8 mouse cellular contexts compared by ENCODE assay signal in the genomic region with DNA sequence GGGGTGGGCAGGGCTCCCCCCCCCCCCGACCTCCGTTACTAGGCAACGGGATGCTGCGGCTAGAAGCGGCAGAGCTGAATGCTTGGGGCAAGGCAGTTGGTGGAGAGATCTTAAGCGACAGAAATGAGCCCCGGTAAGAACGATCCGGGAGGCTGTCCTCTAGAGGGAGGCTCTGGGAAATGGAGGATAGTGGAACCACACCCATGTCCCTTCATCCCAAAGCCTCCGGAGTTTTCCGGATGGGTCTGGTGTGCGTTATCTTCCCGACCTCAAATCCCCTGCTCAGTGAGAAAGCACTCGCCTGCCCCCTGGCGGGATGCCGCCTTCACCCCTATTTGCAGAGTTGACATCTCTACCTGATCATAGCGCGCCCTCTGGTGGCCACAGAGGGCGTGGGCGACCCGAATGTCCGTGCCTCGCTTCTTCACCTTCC. TPM values are rescaled to one million over a fixed set of nuclear protein-coding genes. Genes with fewer than 3 reads are reported as not detected.
DNase-seq lines count a peak whose midpoint lies in the region; ATAC-seq and TF ChIP-seq lines count a peak whose summit lies in the region.

Ccdc110 (plus strand) TSS at position 38 of the 433 bp plus-strand sequence.

- peak; percentile 91 for DNase-seq in heart, postnatal 0 days (ENCODE audit: low spot score)
- peak; percentile 92 to 99 for DNase-seq in kidney, postnatal 36 days
- peak; percentile 47 to 65 (median 63) for DNase-seq in liver, embryonic 14.5 days (ENCODE audit: low read depth in 3 of 3, low spot score in 3 of 3)
- DNase-seq in neural tube, embryonic 11.5 days (ENCODE audit: low spot score), result peak; percentile 96

- H3K27ac ChIP-seq in ES-Bruce4 (ENCODE audit: insufficient read depth, low read length), result no peak within 1 kb of the TSS
- no peak within 1 kb of the TSS for H3K27ac ChIP-seq in forebrain, embryonic 13.5 days
- no peak within 1 kb of the TSS for H3K27ac ChIP-seq in heart, postnatal 0 days (ENCODE audit: low read depth)
- no peak within 1 kb of the TSS for H3K27ac ChIP-seq in liver, embryonic 14.5 days
- no peak within 1 kb of the TSS for H3K27ac ChIP-seq in neural tube, embryonic 11.5 days (ENCODE audit: low read depth, low read length)
- H3K27ac ChIP-seq in stomach, embryonic 16.5 days (ENCODE audit: low read length), result no peak within 1 kb of the TSS

- peak; percentile 99 for TF ChIP-seq CTCF in ES-Bruce4 (IDR thresholded peaks at IDR 0.05; ENCODE audit: low read depth, low read length)
- TF ChIP-seq CTCF in heart, postnatal 0 days (IDR thresholded peaks at IDR 0.05; ENCODE audit: low read depth), result peak; percentile 100
- TF ChIP-seq CTCF in liver, embryonic 14.5 days (IDR thresholded peaks at IDR 0.05; ENCODE audit: low read depth), result peak; percentile 99

- 1% methylated on average over 23 of the region's 23 CpGs for WGBS in forebrain, embryonic 13.5 days
- WGBS in heart, postnatal 0 days, result 4% methylated on average over 23 of the region's 23 CpGs
- 13% methylated on average over 23 of the region's 23 CpGs for WGBS in liver, embryonic 14.5 days (ENCODE audit: insufficient replicate concordance)
- WGBS in neural tube, embryonic 11.5 days, result 3% methylated on average over 23 of the region's 23 CpGs
- 5% methylated on average over 23 of the region's 23 CpGs for WGBS in stomach, embryonic 16.5 days

- no peaks in the 10 kb centered on the region for H3K27me3 ChIP-seq in ES-Bruce4 (ENCODE audit: control insufficient read depth, insufficient read depth, low read length, poor library complexity, severe bottlenecking)
- peaks cover 4% of the 10 kb centered on the region; the same call in 1 of the 2 replicates for H3K27me3 ChIP-seq in forebrain, embryonic 13.5 days
- no peaks in the 10 kb centered on the region for H3K27me3 ChIP-seq in heart, postnatal 0 days (ENCODE audit: control insufficient read depth, insufficient read depth, low read length)
- H3K27me3 ChIP-seq in liver, embryonic 14.5 days (ENCODE audit: control insufficient read depth, insufficient read depth, low read length), result no peaks in the 10 kb centered on the region
- no peaks in the 10 kb centered on the region for H3K27me3 ChIP-seq in neural tube, embryonic 11.5 days (ENCODE audit: control insufficient read depth, insufficient read depth, low read length)
- no peaks in the 10 kb centered on the region for H3K27me3 ChIP-seq in stomach, embryonic 16.5 days (ENCODE audit: control insufficient read depth, insufficient read depth, low read length)

- TF ChIP-seq POLR2A in ES-Bruce4 (IDR thresholded peaks at IDR 0.05; ENCODE audit: insufficient read depth, low read length), result no peak

- H3K4me1 ChIP-seq in ES-Bruce4 (ENCODE audit: control insufficient read depth, insufficient read depth, low read length), result no peaks in the 10 kb centered on the region
- no peaks in the 10 kb centered on the region for H3K4me1 ChIP-seq in forebrain, embryonic 13.5 days
- peaks cover 6% of the 10 kb centered on the region; the same call in 1 of the 2 replicates for H3K4me1 ChIP-seq in heart, postnatal 0 days (ENCODE audit: control insufficient read depth, insufficient read depth)
- no peaks in the 10 kb centered on the region for H3K4me1 ChIP-seq in liver, embryonic 14.5 days (replicated peaks; ENCODE audit: control insufficient read depth in 2 of 2, insufficient read depth in 2 of 2, low read length in 1 of 2)
- no peaks in the 10 kb centered on the region for H3K4me1 ChIP-seq in neural tube, embryonic 11.5 days (ENCODE audit: control insufficient read depth, insufficient read depth, low read length)
- no peaks in the 10 kb centered on the region for H3K4me1 ChIP-seq in stomach, embryonic 16.5 days (ENCODE audit: control insufficient read depth, insufficient read depth, low read length)

- ATAC-seq in cerebellum, adult (ENCODE audit: insufficient number of reproducible peaks, low FRiP score, low TSS enrichment), result peak; percentile 82
- peak; percentile 94 for ATAC-seq in forebrain, embryonic 13.5 days
- ATAC-seq in heart, postnatal 0 days (ENCODE audit: insufficient read depth, low read depth), result peak; percentile 94
- no peak for ATAC-seq in liver, embryonic 14.5 days (ENCODE audit: insufficient read depth)
- peak; percentile 81 for ATAC-seq in neural tube, embryonic 11.5 days (ENCODE audit: insufficient read depth, low FRiP score, low TSS enrichment)
- ATAC-seq in stomach, embryonic 16.5 days (ENCODE audit: insufficient read depth, low FRiP score), result peak; percentile 80

- H3K4me3 ChIP-seq in ES-Bruce4 (ENCODE audit: low read depth, low read length), result peak within 1 kb of the TSS; percentile 15; the same call in 1 of the 2 replicates
- H3K4me3 ChIP-seq in forebrain, embryonic 13.5 days, result peak within 1 kb of the TSS; percentile 38
- H3K4me3 ChIP-seq in heart, postnatal 0 days (ENCODE audit: low read depth, low read length), result peak within 1 kb of the TSS; percentile 11; the same call in 1 of the 2 replicates
- H3K4me3 ChIP-seq in liver, embryonic 14.5 days (ENCODE audit: insufficient read depth in 1 of 2, low read depth in 2 of 2, low read length in 2 of 2), result no peak within 1 kb of the TSS
- peak within 1 kb of the TSS; percentile 21 for H3K4me3 ChIP-seq in neural tube, embryonic 11.5 days (ENCODE audit: low read depth, low read length)
- peak within 1 kb of the TSS; percentile 43 for H3K4me3 ChIP-seq in stomach, embryonic 16.5 days (replicated peaks; ENCODE audit: low read length)

- peak within 1 kb of the TSS; percentile 66 for H3K4me2 ChIP-seq in forebrain, embryonic 13.5 days
- peak within 1 kb of the TSS; percentile 21 for H3K4me2 ChIP-seq in heart, postnatal 0 days (ENCODE audit: low read depth, low read length)
- H3K4me2 ChIP-seq in liver, embryonic 14.5 days (ENCODE audit: low read depth), result no peak within 1 kb of the TSS
- H3K4me2 ChIP-seq in neural tube, embryonic 11.5 days (ENCODE audit: low read depth), result peak within 1 kb of the TSS; percentile 47
- peak within 1 kb of the TSS; percentile 57 for H3K4me2 ChIP-seq in stomach, embryonic 16.5 days (ENCODE audit: low read depth, low read length)

- no peaks in the 10 kb centered on the region for H3K36me3 ChIP-seq in ES-Bruce4 (ENCODE audit: control insufficient read depth, insufficient read depth, low read length, poor library complexity, severe bottlenecking)
- H3K36me3 ChIP-seq in forebrain, embryonic 13.5 days (ENCODE audit: poor library complexity, severe bottlenecking), result no peaks in the 10 kb centered on the region
- no peaks in the 10 kb centered on the region for H3K36me3 ChIP-seq in heart, postnatal 0 days (replicated peaks; ENCODE audit: control insufficient read depth, insufficient read depth, low read length)
- H3K36me3 ChIP-seq in liver, embryonic 14.5 days (replicated peaks; ENCODE audit: control insufficient read depth, insufficient read depth, low read depth), result no peaks in the 10 kb centered on the region
- no peaks in the 10 kb centered on the region for H3K36me3 ChIP-seq in neural tube, embryonic 11.5 days (ENCODE audit: control insufficient read depth, insufficient read depth, low read length)
- H3K36me3 ChIP-seq in stomach, embryonic 16.5 days (ENCODE audit: control insufficient read depth, insufficient read depth, low read length), result no peaks in the 10 kb centered on the region

- TF ChIP-seq EP300 in ES-Bruce4 (IDR thresholded peaks at IDR 0.05; ENCODE audit: insufficient read depth, low read depth, low read length), result no peak
- TF ChIP-seq EP300 in heart, postnatal 0 days (IDR thresholded peaks at IDR 0.05; ENCODE audit: low read depth), result no peak
- no peak for TF ChIP-seq EP300 in liver, embryonic 14.5 days (IDR thresholded peaks at IDR 0.05; ENCODE audit: low read depth)

- H3K9ac ChIP-seq in ES-Bruce4 (ENCODE audit: low read depth, poor library complexity, severe bottlenecking), result no peak within 1 kb of the TSS
- peak within 1 kb of the TSS; percentile 14 for H3K9ac ChIP-seq in forebrain, embryonic 13.5 days
- no peak within 1 kb of the TSS for H3K9ac ChIP-seq in heart, postnatal 0 days (replicated peaks; ENCODE audit: low read depth, low read length)
- no peak within 1 kb of the TSS for H3K9ac ChIP-seq in liver, embryonic 14.5 days (replicated peaks)
- peak within 1 kb of the TSS; percentile 27; the same call in 1 of the 2 replicates for H3K9ac ChIP-seq in neural tube, embryonic 11.5 days (ENCODE audit: low read length)
- peak within 1 kb of the TSS; percentile 48 for H3K9ac ChIP-seq in stomach, embryonic 16.5 days (ENCODE audit: low read length)

- H3K9me3 ChIP-seq in ES-Bruce4 (replicated peaks; ENCODE audit: control insufficient read depth, insufficient read depth, low read length, poor library complexity, severe bottlenecking), result peaks cover 21% of the 10 kb centered on the region
- H3K9me3 ChIP-seq in forebrain, embryonic 13.5 days (replicated peaks), result 0 out of 2 replicates have a peak, but pooled peaks cover 9% of the 10 kb centered on the region
- peaks cover 5% of the 10 kb centered on the region; the same call in 1 of the 2 replicates for H3K9me3 ChIP-seq in heart, postnatal 0 days (replicated peaks; ENCODE audit: control insufficient read depth, low read length)
- no peaks in the 10 kb centered on the region for H3K9me3 ChIP-seq in liver, embryonic 14.5 days (ENCODE audit: control insufficient read depth, low read length)
- H3K9me3 ChIP-seq in neural tube, embryonic 11.5 days (ENCODE audit: control insufficient read depth, low read length), result no peaks in the 10 kb centered on the region
- H3K9me3 ChIP-seq in stomach, embryonic 16.5 days (replicated peaks; ENCODE audit: control insufficient read depth, low read length), result peaks cover 10% of the 10 kb centered on the region

RNA-seq across cellular contexts. Expression of gene Ccdc110, which starts in this region (rescaled TPM):
- not detected in 2 replicates for polyA plus RNA-seq in ES-Bruce4 (2011; ENCODE audit: insufficient read depth, insufficient read length, low read depth, missing spikeins)
- 0.09 and 0.13 TPM in 2 replicates for polyA plus RNA-seq in forebrain, embryonic 13.5 days (2015; fragmentation: Nextera tagmentation; extraction: Ambion mirVana)
- not detected in 2 replicates for total RNA-seq in heart, postnatal 0 days (2014; rRNA removed; ENCODE audit: low replicate concordance)
- polyA plus RNA-seq in heart, postnatal 0 days (2015; fragmentation: Nextera tagmentation; extraction: Ambion mirVana), result not detected in 2 replicates
- not detected in 2 replicates for polyA plus RNA-seq in liver, embryonic 14.5 days (2012; rRNA removed)
- not detected in 2 replicates for polyA plus RNA-seq in liver, embryonic 14.5 days (2014; fragmentation: Nextera tagmentation; extraction: Ambion mirVana)
- polyA plus RNA-seq in neural tube, embryonic 11.5 days (2014; fragmentation: Nextera tagmentation; extraction: Ambion mirVana), result not detected in 2 replicates
- not detected in 2 replicates for polyA plus RNA-seq in stomach, embryonic 16.5 days (2015; fragmentation: Nextera tagmentation; extraction: Ambion mirVana)

Comparison
In these comparisons a context has a peak if more than half of its experiments do, and no peak if none do; other contexts are left out.
1. Peak in ATAC-seq, H3K4me3 ChIP-seq, H3K9ac ChIP-seq and H3K4me2 ChIP-seq in forebrain, embryonic 13.5 days; RNA of the gene not detected or under 1 TPM.
2. Peak in DNase-seq, ATAC-seq, H3K4me3 ChIP-seq and H3K4me2 ChIP-seq in heart, postnatal 0 days; RNA of the gene not detected or under 1 TPM.
3. Peak in DNase-seq in liver, embryonic 14.5 days; RNA of the gene not detected or under 1 TPM.
4. Peak in DNase-seq, ATAC-seq, H3K4me3 ChIP-seq, H3K9ac ChIP-seq and H3K4me2 ChIP-seq in neural tube, embryonic 11.5 days; RNA of the gene not detected or under 1 TPM.
5. Peak in ATAC-seq, H3K4me3 ChIP-seq, H3K9ac ChIP-seq and H3K4me2 ChIP-seq in stomach, embryonic 16.5 days; RNA of the gene not detected or under 1 TPM.